Mouse (Mus musculus): ENCODE results near the gene Mtrf1. TPM values are rescaled to one million over a fixed set of nuclear protein-coding genes. Genes with fewer than 3 reads are reported as not detected.
"Not testable (repeated sequence)": the region's sequence is repeated elsewhere in the genome, so short reads cannot be mapped to it uniquely, and the experiment has no call there.

The Mtrf1 gene
- polyA plus RNA-seq, 1 experiment from 2014 or later = 11.0 TPM

GRCm38 (mm10) chr14:79410662-79411061 lies 13.1 kb downstream of the Mtrf1 start:
- Histone ChIP-seq H3K4me3 (no peak overlapping the region), H3K4me1 (no peaks in the 10 kb centered on the region), H3K27ac (replicated peaks) (no peak overlapping the region), H3K9ac (replicated peaks) (no peak overlapping the region), H3K27me3 (no peaks in the 10 kb centered on the region), H3K4me2 (replicated peaks) (no peak overlapping the region), H3K36me3 (peaks cover 27% of the 10 kb centered on the region), H3K9me3 (no peaks in the 10 kb centered on the region)
- WGBS = 74% methylated on average over 2 of the region's 2 CpGs
- no peak for ATAC-seq (ENCODE audit: low FRiP score, low read depth)

GRCm38 (mm10) chr14:79413121-79413520 lies 15.5 kb downstream of the Mtrf1 start:
- H3K9ac ChIP-seq (replicated peaks) = no peak overlapping the region
- peaks cover 20% of the 10 kb centered on the region for H3K36me3 ChIP-seq
- 67% methylated on average over 6 of the region's 6 CpGs for WGBS
- H3K27me3 ChIP-seq = no peaks in the 10 kb centered on the region
- no peak overlapping the region for H3K4me3 ChIP-seq
- ATAC-seq (ENCODE audit: low FRiP score, low read depth) = no peak
- no peaks in the 10 kb centered on the region for H3K9me3 ChIP-seq
- no peak overlapping the region for H3K4me2 ChIP-seq (replicated peaks)
- H3K27ac ChIP-seq (replicated peaks) = no peak overlapping the region
- no peaks in the 10 kb centered on the region for H3K4me1 ChIP-seq

- Histone ChIP-seq H3K36me3 (no peaks in the 10 kb centered on the region), H3K9me3 (no peaks in the 10 kb centered on the region), H3K4me1 (no peaks in the 10 kb centered on the region), H3K4me2 (replicated peaks) (peak overlapping the region; percentile 26; the same call in 1 of the 2 replicates), H3K4me3 (no peak overlapping the region), H3K9ac (replicated peaks) (no peak overlapping the region), H3K27me3 (no peaks in the 10 kb centered on the region), H3K27ac (replicated peaks) (no peak overlapping the region)
- no peak for ATAC-seq (ENCODE audit: low FRiP score, low read depth)
- 41% methylated on average over 20 of the region's 20 CpGs for WGBS
Observed at GRCm38 (mm10) chr14:79420083-79420685, 22.6 kb downstream of the Mtrf1 start.

- Histone ChIP-seq H3K9me3 (peaks cover 9% of the 10 kb centered on the region; the same call in 1 of the 2 replicates), H3K27ac (replicated peaks) (peak within 1 kb of the TSS; percentile 84), H3K9ac (replicated peaks) (peak within 1 kb of the TSS; percentile 64), H3K4me3 (peak within 1 kb of the TSS; percentile 50), H3K4me1 (no peaks in the 10 kb centered on the region), H3K4me2 (replicated peaks) (peak within 1 kb of the TSS; percentile 50), H3K36me3 (peaks cover 12% of the 10 kb centered on the region), H3K27me3 (no peaks in the 10 kb centered on the region)
- ATAC-seq (ENCODE audit: low FRiP score, low read depth) = peak; percentile 99
- WGBS = under 1% methylated on average over 40 of the region's 44 CpGs
Observed at GRCm38 (mm10) chr14:79425979-79426729, 28.6 kb downstream of the Mtrf1 start, which contains the start of gene Kbtbd7. Gene Kbtbd7, plus strand, starts transcription at chr14:79426511.

GRCm38 (mm10) chr14:79426730-79427365 lies 29.3 kb downstream of the Mtrf1 start:
- H3K4me1 ChIP-seq, H3K9me3 ChIP-seq, H3K27me3 ChIP-seq: not testable (repeated sequence)
- 78% methylated on average over 4 of the region's 59 CpGs for WGBS
- Histone ChIP-seq H3K4me3 (peak overlapping the region; percentile 50), H3K9ac (replicated peaks) (peak overlapping the region; percentile 64), H3K27ac (replicated peaks) (peak overlapping the region; percentile 84), H3K36me3 (peaks cover 12% of the 10 kb centered on the region), H3K4me2 (replicated peaks) (peak overlapping the region; percentile 50)
- ATAC-seq (ENCODE audit: low FRiP score, low read depth) = peak; percentile 55

GRCm38 (mm10) chr14:79434068-79434467 lies 36.5 kb downstream of the Mtrf1 start:
- H3K9ac ChIP-seq (replicated peaks) = no peak overlapping the region
- no peaks in the 10 kb centered on the region for H3K36me3 ChIP-seq
- WGBS = 84% methylated on average over 1 of the region's 1 CpGs
- no peaks in the 10 kb centered on the region for H3K4me1 ChIP-seq
- no peaks in the 10 kb centered on the region for H3K9me3 ChIP-seq
- H3K4me2 ChIP-seq (replicated peaks) = no peak overlapping the region
- ATAC-seq (ENCODE audit: low FRiP score, low read depth) = no peak
- H3K4me3 ChIP-seq = no peak overlapping the region
- H3K27ac ChIP-seq (replicated peaks) = no peak overlapping the region
- H3K27me3 ChIP-seq = no peaks in the 10 kb centered on the region

GRCm38 (mm10) chr14:79440655-79441054 lies 43.1 kb downstream of the Mtrf1 start:
- ATAC-seq (ENCODE audit: low FRiP score, low read depth) = no peak
- no peak overlapping the region for H3K27ac ChIP-seq (replicated peaks)
- no peaks in the 10 kb centered on the region for H3K36me3 ChIP-seq
- peaks cover 15% of the 10 kb centered on the region for H3K4me1 ChIP-seq
- H3K9ac ChIP-seq (replicated peaks) = no peak overlapping the region
- no peak overlapping the region for H3K4me3 ChIP-seq
- no peak overlapping the region for H3K4me2 ChIP-seq (replicated peaks)
- 85% methylated on average over 2 of the region's 2 CpGs for WGBS
- H3K27me3 ChIP-seq = peaks cover 3% of the 10 kb centered on the region; the same call in 1 of the 2 replicates
- no peaks in the 10 kb centered on the region for H3K9me3 ChIP-seq

- no peak for ATAC-seq (ENCODE audit: low FRiP score, low read depth)
- H3K9me3 ChIP-seq = no peaks in the 10 kb centered on the region
- H3K27ac ChIP-seq (replicated peaks) = no peak overlapping the region
- H3K4me1 ChIP-seq = peaks cover 19% of the 10 kb centered on the region
- H3K4me2 ChIP-seq (replicated peaks) = no peak overlapping the region
- H3K9ac ChIP-seq (replicated peaks) = no peak overlapping the region
- H3K27me3 ChIP-seq = peaks cover 3% of the 10 kb centered on the region; the same call in 1 of the 2 replicates
- WGBS = 90% methylated on average over 5 of the region's 5 CpGs
- no peak overlapping the region for H3K4me3 ChIP-seq
- H3K36me3 ChIP-seq = no peaks in the 10 kb centered on the region
Observed at GRCm38 (mm10) chr14:79441441-79441840, 43.9 kb downstream of the Mtrf1 start.

GRCm38 (mm10) chr14:79444601-79445000 lies 47.0 kb downstream of the Mtrf1 start:
- ATAC-seq (ENCODE audit: low FRiP score, low read depth) = peak; percentile 38
- Histone ChIP-seq H3K9me3 (no peaks in the 10 kb centered on the region), H3K27ac (replicated peaks) (peak overlapping the region; percentile 80), H3K27me3 (peaks cover 3% of the 10 kb centered on the region; the same call in 1 of the 2 replicates), H3K9ac (replicated peaks) (no peak overlapping the region), H3K4me3 (peak overlapping the region; percentile 29; the same call in 1 of the 2 replicates), H3K4me1 (peaks cover 19% of the 10 kb centered on the region), H3K4me2 (replicated peaks) (peak overlapping the region; percentile 54), H3K36me3 (no peaks in the 10 kb centered on the region)
- 79% methylated on average over 9 of the region's 9 CpGs for WGBS

GRCm38 (mm10) chr14:79445055-79445620 lies 47.6 kb downstream of the Mtrf1 start:
- peaks cover 3% of the 10 kb centered on the region; the same call in 1 of the 2 replicates for H3K27me3 ChIP-seq
- H3K4me3 ChIP-seq = peak overlapping the region; percentile 29
- no peaks in the 10 kb centered on the region for H3K9me3 ChIP-seq
- ATAC-seq (ENCODE audit: low FRiP score, low read depth) = peak; percentile 76
- WGBS = 19% methylated on average over 16 of the region's 16 CpGs
- no peaks in the 10 kb centered on the region for H3K36me3 ChIP-seq
- H3K4me2 ChIP-seq (replicated peaks) = peak overlapping the region; percentile 54
- peaks cover 19% of the 10 kb centered on the region for H3K4me1 ChIP-seq
- H3K27ac ChIP-seq (replicated peaks) = peak overlapping the region; percentile 80
- H3K9ac ChIP-seq (replicated peaks) = no peak overlapping the region; the same call in 1 of the 2 replicates

- H3K27ac ChIP-seq (replicated peaks) = 0 out of 2 replicates have a peak within 1 kb of the TSS, but pooled peaks have one; percentile 35
- WGBS = 22% methylated on average over 46 of the region's 89 CpGs
- H3K9me3 ChIP-seq, H3K36me3 ChIP-seq, H3K27me3 ChIP-seq, H3K4me1 ChIP-seq: not testable (repeated sequence)
- ATAC-seq (ENCODE audit: low FRiP score, low read depth) = peak; percentile 86
- H3K4me3 ChIP-seq = peak within 1 kb of the TSS; percentile 62
- H3K4me2 ChIP-seq (replicated peaks) = peak within 1 kb of the TSS; percentile 67
- H3K9ac ChIP-seq (replicated peaks) = 0 out of 2 replicates have a peak within 1 kb of the TSS, but pooled peaks have one; percentile 44
Observed at GRCm38 (mm10) chr14:79451681-79452590, 54.4 kb downstream of the Mtrf1 start, which contains the start of gene Kbtbd6. Gene Kbtbd6, plus strand, starts transcription at chr14:79451835.
